Mouse (Mus musculus) lung, postnatal 4 days (tissue): ENCODE results near the gene Myom3.
"Not testable (repeated sequence)": the region's sequence is repeated elsewhere in the genome, so short reads cannot be mapped to it uniquely, and the experiment has no call there.

ENCODE experiments used
- DNase-seq, 2 experiments: peaks; one replicate each; pipeline ENCODE4 v3.0.0; 2021

Gene Myom3

GRCm38 (mm10) chr4:135759356-135759976, at the start of gene Myom3:
Myom3 (plus strand) TSS chr4:135759715.
- no peak for DNase-seq

- DNase-seq, result no peak
Measured at GRCm38 (mm10) chr4:135710392-135710791, 49.1 kb upstream of the Myom3 start.

- no peak for DNase-seq
Measured at GRCm38 (mm10) chr4:135714776-135715175, 44.7 kb upstream of the Myom3 start.

- not testable (repeated sequence) for DNase-seq
Measured at GRCm38 (mm10) chr4:135716438-135716837, 43.1 kb upstream of the Myom3 start.

GRCm38 (mm10) chr4:135722540-135723290, 36.8 kb upstream of the Myom3 start:
- DNase-seq, result no peak

- no peak for DNase-seq
Measured at GRCm38 (mm10) chr4:135726416-135726815, 33.1 kb upstream of the Myom3 start.

GRCm38 (mm10) chr4:135727817-135728216, 31.7 kb upstream of the Myom3 start, which contains the start of gene Il22ra1:
Il22ra1 (plus strand) TSS chr4:135728172.
- peak; percentile 10 to 36 for DNase-seq

- DNase-seq, result no peak
Measured at GRCm38 (mm10) chr4:135730204-135730603, 29.3 kb upstream of the Myom3 start.

- no peak for DNase-seq
Measured at GRCm38 (mm10) chr4:135730951-135731350, 28.6 kb upstream of the Myom3 start.

GRCm38 (mm10) chr4:135733901-135734300, 25.6 kb upstream of the Myom3 start:
- DNase-seq, result no peak

GRCm38 (mm10) chr4:135736903-135737302, 22.6 kb upstream of the Myom3 start:
- DNase-seq, result no peak

- no peak for DNase-seq
Measured at GRCm38 (mm10) chr4:135738237-135738636, 21.3 kb upstream of the Myom3 start.

GRCm38 (mm10) chr4:135739148-135739547, 20.4 kb upstream of the Myom3 start:
- no peak for DNase-seq

GRCm38 (mm10) chr4:135739672-135740071, 19.8 kb upstream of the Myom3 start:
- no peak for DNase-seq

GRCm38 (mm10) chr4:135743520-135743919, 16.0 kb upstream of the Myom3 start:
- DNase-seq, result no peak

GRCm38 (mm10) chr4:135744726-135745448, 14.6 kb upstream of the Myom3 start:
- DNase-seq, result no peak

GRCm38 (mm10) chr4:135745613-135746012, 13.9 kb upstream of the Myom3 start:
- no peak for DNase-seq

GRCm38 (mm10) chr4:135750896-135751295, 8.6 kb upstream of the Myom3 start:
- no peak for DNase-seq

- no peak for DNase-seq
Measured at GRCm38 (mm10) chr4:135752106-135752778, 7.3 kb upstream of the Myom3 start.

- no peak for DNase-seq
Measured at GRCm38 (mm10) chr4:135752779-135753164, 6.7 kb upstream of the Myom3 start.

- DNase-seq, result no peak
Measured at GRCm38 (mm10) chr4:135758331-135758730, 1.2 kb upstream of the Myom3 start.

- DNase-seq, result no peak
Measured at GRCm38 (mm10) chr4:135758825-135759224, 690 bp upstream of the Myom3 start.

GRCm38 (mm10) chr4:135761048-135761447, 1.5 kb downstream of the Myom3 start:
- DNase-seq, result no peak
